Mouse (Mus musculus): ENCODE data around the gene Cd180. TPM values are rescaled to one million over a fixed set of nuclear protein-coding genes. Genes with fewer than 3 reads are reported as not detected.
"Not testable (repeated sequence)": the region's sequence is repeated elsewhere in the genome, so short reads cannot be mapped to it uniquely, and the experiment has no call there.

Gene Cd180
- total RNA-seq, 2 experiments from 2014 or later: 2.1 to 2.4 TPM

DNA sequence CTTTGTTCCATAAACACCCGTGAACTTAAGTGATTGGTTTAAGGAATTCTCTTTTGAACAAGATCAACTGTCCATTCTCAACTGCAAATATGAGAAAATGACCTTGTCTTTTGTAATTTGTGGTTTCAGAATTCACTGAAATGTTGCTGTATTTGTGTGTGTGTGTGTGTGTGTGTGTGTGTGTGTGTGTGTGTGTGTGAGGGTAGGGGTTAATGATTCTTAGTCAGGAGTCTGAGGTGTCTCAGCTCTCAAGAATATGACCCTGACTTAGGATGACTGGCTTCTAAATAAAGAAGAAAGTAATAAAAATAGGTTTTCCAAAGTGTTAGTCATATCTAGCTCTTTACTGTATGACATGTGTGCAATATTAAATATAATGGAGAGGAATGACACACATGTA, 33.5 kb downstream of the Cd180 start:
- Histone ChIP-seq H3K27ac (no peak overlapping the region), H3K4me3 (no peak overlapping the region)
- DNase-seq (ENCODE audit: low spot score in 2 of 2): no peak
- no peak for TF ChIP-seq CTCF (conservative IDR thresholded peaks at IDR 0.05)

DNA sequence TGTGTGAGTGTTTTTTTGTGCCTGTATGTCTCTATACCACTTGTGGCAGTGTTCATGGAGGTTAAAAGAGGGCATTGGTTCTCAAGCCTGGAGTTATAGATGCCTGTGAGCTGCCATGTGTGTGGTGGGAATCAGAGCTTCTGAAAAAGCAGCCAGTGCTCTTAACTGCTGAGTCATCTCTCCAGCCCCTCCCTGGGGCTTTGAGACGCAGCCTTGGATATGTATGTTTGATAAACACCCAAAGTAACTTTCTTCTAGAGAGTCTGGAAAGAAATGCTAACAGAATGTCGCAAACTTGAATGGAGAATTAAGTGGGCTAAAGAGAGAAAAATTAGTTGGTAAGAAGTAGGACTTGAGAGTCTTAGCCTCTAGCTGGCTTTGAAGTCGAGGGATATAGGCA, 34.7 kb downstream of the Cd180 start:
- Histone ChIP-seq H3K4me3 (no peak overlapping the region), H3K27ac (no peak overlapping the region)
- TF ChIP-seq CTCF (conservative IDR thresholded peaks at IDR 0.05): no peak
- DNase-seq (ENCODE audit: low spot score in 2 of 2): no peak

DNA sequence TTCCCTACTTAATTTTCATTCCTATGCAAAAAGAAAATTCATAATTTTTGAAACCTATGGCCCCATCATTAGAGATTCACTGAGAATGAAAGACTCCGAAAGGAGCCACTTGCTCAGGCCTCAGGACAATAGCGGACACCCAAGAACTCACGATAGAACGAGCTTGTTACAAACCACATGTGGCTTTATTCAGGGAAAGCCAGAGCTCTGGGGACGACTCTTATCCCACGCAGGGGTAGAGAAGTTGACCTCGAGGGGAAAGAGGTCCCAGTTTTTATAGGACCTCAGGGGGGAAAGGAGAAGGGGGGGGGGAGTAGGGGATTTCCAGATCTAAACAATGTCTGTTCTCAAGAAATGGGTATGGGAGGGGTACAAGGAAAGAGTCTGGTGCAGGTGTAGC, 35.6 kb downstream of the Cd180 start:
- not testable (repeated sequence) for H3K27ac ChIP-seq; H3K4me3 ChIP-seq; DNase-seq (ENCODE audit: low spot score in 2 of 2)

DNA sequence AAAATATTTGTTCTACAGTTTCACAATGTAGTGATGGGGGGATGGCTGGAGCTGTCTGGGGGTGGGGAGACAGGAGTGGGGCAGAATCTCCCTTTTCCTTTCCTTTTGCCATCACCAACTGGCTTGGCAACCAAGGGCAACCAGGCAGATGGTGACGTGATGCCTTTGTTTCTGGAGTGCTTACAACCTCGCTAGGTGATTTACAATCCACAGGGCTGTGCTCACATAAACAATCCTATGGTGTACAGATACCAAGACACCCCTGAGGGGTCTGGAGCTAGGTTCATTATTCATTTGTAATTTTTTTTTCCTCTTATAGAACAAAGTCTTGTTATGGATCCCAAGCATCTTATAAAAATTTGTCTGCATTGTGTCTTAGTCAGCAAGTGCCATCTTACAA, 39.7 kb downstream of the Cd180 start:
- H3K27ac ChIP-seq: no peak overlapping the region
- no peak for TF ChIP-seq CTCF (conservative IDR thresholded peaks at IDR 0.05)
- no peak overlapping the region for H3K4me3 ChIP-seq
- DNase-seq (ENCODE audit: low spot score in 2 of 2): no peak

DNA sequence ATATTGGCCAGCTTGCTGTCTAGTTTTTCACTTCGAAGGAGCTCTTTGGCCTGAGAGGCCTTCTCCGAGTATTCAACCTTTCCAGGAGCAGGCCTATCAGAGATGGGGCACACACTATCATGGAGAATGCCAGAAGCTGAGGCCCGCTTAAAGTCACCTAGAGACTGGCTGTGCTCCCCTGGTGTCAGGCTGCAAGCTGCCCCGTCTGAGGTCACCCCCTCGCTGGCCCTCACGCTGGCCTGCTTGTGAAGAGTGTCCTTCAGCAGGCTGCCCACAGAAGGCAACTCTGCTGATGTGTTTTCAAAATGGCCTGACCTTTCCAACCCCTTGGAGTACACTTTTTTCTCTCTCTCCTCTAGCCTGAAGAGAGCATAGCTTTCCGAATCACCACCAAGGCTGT, 44.5 kb downstream of the Cd180 start:
- no peak for TF ChIP-seq CTCF (conservative IDR thresholded peaks at IDR 0.05)
- no peak for DNase-seq (ENCODE audit: low spot score in 2 of 2)
- Histone ChIP-seq H3K27ac (no peak overlapping the region), H3K4me3 (no peak overlapping the region)

DNA sequence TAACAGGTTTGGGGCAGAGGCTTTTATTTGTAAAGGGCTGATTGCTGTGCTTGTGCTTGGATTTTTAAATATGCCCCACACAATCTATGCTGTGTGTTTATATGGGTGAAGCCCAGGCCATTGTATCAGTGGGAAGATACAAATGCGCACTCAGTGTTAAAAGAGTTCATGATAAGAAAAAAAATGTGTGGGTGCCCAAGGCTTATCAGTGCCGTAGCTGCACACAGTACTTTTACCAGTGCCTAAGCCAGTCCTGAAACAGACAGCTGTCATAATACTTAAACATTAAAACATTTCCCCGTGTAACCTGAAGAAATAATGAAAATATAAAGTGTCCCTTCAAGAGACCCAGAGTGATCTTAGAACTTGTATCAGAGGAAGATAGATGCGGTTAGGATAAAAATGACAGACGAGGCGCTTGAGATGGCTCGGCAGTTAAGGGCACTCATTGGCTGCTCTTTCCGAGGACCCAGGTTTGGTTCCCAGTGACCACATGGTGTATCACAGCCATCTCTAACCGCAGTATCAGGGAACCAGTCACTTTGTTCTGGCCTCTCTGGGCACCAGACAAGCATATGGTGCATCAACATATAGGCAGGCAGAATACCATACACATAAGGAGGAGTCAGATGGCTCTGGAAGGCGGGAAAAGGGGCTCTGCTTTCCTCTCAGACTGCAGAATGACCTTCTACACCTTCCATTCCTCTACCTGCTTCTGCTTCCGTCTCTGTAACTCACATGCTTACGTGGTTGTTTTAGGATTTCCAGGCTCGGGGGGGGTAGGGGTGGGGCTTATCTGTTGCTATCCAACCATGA, 46.6 kb downstream of the Cd180 start:
- DNase-seq (ENCODE audit: low spot score in 2 of 2): no peak
- TF ChIP-seq CTCF (conservative IDR thresholded peaks at IDR 0.05): no peak
- no peak overlapping the region for H3K4me3 ChIP-seq
- no peak overlapping the region for H3K27ac ChIP-seq

DNA sequence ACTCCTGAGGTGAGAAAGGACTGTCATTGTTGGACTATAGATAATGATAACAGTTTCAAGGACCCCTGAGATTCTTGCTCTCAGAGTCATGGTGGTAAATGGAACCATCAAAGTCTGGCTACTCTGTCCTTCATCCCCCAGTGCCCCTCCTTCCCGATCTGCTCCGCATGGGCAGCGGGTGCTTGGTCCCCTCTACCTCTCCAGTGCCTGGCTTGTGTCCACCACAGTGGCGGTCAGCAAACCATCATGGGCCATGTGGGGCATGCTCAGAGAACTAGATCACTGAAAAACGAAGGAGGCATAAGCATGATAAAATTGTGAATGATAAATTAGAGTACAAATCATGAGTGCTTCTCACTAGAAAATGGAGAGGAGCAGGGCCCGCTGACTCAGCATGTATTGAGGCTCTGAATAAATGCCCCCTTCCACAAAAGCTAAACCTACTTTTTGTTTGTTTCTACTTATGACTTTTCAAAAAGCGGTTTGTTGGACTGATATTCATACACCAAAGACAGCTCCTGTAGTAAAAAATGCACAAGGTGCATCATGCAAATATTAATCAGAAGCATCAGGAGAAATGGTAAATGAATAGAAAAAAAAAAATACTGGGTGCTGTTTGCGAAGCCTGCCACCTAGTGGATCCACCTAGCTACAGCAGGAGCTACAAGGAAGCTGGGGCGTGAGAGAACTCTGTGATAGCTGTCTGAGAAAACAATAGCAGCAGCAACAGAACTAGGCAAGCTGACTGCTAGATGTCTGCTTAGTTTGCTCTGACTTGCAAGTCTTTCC, 51.3 kb downstream of the Cd180 start:
- DNase-seq (ENCODE audit: low spot score in 2 of 2): peak; percentile 72 to 74
- Histone ChIP-seq H3K4me3 (no peak overlapping the region), H3K27ac (peak overlapping the region; percentile 68)
- TF ChIP-seq CTCF (conservative IDR thresholded peaks at IDR 0.05): peak; percentile 99

DNA sequence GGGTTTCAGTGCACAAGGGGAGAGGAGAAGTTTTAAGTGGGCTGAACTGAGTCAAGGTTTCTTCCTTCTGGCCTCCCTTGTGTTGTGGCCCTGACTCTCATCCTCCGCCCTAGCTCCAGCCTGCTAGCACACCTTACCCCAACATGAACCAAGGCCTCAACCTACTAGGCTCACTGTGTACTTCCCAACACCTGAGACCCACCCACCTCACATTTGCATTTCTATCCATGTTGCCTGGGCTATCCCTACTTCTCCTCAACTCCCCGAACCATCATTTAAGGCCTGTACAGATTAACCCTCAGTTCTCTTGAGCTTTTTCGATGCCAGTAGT, 51.9 kb downstream of the Cd180 start:
- H3K27ac ChIP-seq: peak overlapping the region; percentile 68
- no peak for TF ChIP-seq CTCF (conservative IDR thresholded peaks at IDR 0.05)
- H3K4me3 ChIP-seq: no peak overlapping the region
- no peak for DNase-seq (ENCODE audit: low spot score in 2 of 2)

DNA sequence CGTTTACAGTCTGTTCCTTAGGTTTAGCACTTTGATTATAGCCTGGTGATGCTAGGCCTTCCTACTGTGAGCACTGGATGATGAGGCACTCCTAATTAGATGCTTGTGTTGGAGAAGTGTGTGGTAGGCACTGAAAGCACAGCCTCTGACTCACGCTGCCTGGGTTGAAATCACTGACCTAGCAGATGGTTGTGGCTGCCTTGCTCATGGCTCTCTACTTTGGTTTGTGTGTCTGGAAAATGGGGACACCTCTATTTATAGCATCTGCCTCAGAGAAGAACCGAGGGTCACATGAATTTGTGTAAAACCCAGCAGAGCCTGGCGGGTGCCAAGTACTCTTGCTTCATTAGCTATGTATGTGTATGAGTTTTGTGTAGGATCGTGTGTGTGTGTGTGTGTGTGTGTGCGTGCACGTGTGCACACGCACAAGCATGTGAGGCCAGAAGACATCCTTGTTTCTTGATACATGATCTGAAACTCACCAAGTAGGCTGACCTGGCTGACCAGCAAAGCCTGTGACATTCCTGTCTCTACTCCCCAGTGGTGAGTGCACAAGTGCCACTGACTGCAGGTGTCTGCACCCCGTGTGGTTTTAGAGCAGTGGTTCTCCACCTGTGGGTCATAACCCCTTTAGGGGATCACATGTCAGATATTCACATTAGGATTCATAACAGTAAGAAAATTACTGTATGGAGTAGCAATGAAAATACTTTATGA, 52.4 kb downstream of the Cd180 start:
- DNase-seq (ENCODE audit: low spot score in 2 of 2): peak in 1 of 2 experiments; percentile 46

DNA sequence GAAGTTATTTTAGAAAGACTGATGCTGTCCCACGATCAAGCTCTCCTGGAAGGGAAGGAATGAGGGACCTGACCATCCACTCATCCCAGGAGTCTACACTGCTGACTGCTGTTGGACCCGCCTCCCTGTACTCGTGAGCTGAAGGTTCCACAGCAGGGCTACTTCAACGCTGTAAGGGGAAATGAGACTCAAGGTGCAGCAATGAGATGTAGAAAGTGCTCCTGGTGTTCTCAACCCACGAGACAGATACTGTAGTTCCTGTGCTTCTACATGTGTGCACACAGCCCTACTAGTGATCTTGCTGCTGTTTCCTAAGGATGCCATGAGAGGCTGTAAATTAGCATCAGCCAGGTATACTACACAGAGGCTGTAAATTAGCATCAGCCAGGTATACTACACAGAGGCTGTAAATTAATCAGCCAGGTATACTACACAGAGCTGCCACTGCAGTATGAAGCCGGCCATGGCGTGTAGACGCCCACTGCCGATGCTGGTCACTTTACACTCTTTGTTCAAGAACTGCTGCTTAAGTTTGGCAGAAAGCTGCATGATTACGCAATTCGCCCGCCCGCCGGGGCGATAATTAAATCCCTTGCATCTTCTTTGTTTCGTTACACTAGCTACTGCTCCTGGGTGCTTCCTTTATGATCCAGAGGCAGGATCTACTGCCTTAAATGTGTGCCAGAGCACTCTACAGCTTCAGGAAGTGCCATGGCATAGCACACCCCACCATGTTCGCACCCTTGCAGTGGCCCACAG, 53.6 kb downstream of the Cd180 start:
- Histone ChIP-seq H3K27ac (peak overlapping the region; percentile 2; the same call in 1 of the 2 replicates), H3K4me3 (no peak overlapping the region)
- no peak for TF ChIP-seq CTCF (conservative IDR thresholded peaks at IDR 0.05)
- DNase-seq (ENCODE audit: low spot score in 2 of 2): no peak

More for the DNA sequence above, 52.4 kb downstream of the Cd180 start:
- H3K4me3 ChIP-seq: no peak overlapping the region
- H3K27ac ChIP-seq: peak overlapping the region; percentile 68
- TF ChIP-seq CTCF (conservative IDR thresholded peaks at IDR 0.05): no peak

DNA sequence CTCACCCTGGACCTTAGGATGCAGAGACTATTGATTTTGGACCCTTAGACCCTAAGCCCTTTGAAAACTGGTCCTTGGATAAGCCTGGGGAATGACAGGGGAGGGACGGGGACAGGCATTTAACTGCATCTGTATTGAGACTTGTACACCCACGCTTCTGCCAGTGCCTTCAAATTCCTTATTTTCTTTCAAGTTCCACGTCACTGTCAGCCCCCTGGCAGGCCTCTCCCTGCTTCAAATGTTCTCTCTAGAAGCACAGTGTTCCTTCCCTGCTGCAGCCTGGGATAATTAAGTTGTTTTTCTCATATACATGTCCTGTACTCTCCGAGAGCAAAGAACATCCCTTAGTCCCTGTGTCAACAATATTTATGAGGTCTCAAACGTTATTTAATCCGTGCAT, 55.8 kb downstream of the Cd180 start:
- Histone ChIP-seq H3K27ac (peak overlapping the region; percentile 55; the same call in 1 of the 2 replicates), H3K4me3 (no peak overlapping the region)
- DNase-seq (ENCODE audit: low spot score in 2 of 2): peak in 1 of 2 experiments; percentile 35
- no peak for TF ChIP-seq CTCF (conservative IDR thresholded peaks at IDR 0.05)

DNA sequence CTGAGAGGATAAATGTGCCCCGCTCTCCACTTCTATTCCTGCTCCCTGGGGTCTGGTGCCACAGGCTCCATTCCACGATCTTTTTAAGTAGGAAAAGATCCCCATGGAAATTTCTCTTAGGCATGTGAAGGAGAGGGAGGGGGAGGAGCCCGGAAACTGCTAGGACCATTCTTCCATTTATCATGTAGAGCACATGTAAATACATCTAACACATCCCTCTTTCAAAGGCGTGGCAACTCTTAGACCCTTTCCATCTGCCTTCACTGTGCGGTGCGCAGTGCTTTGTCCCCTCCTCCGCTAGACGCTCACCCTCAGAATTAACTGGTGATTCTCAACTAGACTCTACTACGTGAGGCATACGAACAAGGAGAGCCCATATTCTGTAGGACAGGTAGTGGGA, 56.5 kb downstream of the Cd180 start:
- TF ChIP-seq CTCF (conservative IDR thresholded peaks at IDR 0.05): no peak
- no peak overlapping the region for H3K4me3 ChIP-seq
- peak overlapping the region; percentile 55; the same call in 1 of the 2 replicates for H3K27ac ChIP-seq
- no peak for DNase-seq (ENCODE audit: low spot score in 2 of 2)

All from layer of hippocampus, adult 2 months (tissue).